Mouse (Mus musculus): ENCODE data around the gene Tmem19.

GRCm38 (mm10) chr10:115290671-115291070 is 71.6 kb downstream of the Tmem19 start:
- TF ChIP-seq HCFC1 (IDR thresholded peaks at IDR 0.05; ENCODE audit: borderline replicate concordance, insufficient read depth, low read length) (no peak), MAFK (IDR thresholded peaks at IDR 0.05; ENCODE audit: insufficient read depth, low read depth, low read length) (no peak)

Measured in ES-E14 (cell line).